ENCODE assay signal across 24 mouse cellular contexts in the genomic region with DNA sequence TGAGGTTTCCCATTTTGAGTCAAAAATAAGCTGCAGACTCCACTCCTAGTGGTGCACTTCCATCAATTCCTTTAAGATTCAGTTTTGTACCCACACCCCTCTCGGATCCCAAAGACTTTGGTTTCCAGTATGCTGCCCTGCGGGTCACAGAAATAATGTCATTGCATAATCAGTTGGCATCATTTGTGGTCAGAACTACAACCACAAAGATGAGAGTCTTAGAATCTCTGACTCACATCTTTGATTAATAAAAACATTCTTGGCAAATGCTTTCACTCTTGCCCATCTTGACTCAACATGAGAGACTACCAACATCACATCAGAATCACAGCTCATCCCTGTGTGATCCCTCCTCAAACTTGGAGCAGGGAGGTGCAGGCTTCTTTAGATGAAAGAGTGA.
"Had no signal": no experiment of that assay in that cellular context is flagged by ENCODE, and none has a peak within 500 bp of the region (broad histone marks: within the 10 kb centered on the region; RNA-seq: fewer than 3 reads in every experiment).

No protein-coding gene starts in this region.

- H3K4me3 ChIP-seq: gastrocnemius, adult 2 months; heart, embryonic 10.5 days; heart, embryonic 12.5 days; hindbrain, embryonic 10.5 days; hindbrain, embryonic 12.5 days; kidney, embryonic 15.5 days; limb, embryonic 13.5 days; limb, embryonic 15.5 days; liver, embryonic 12.5 days had no signal

- ATAC-seq: hindbrain, embryonic 16.5 days; intestine, embryonic 16.5 days; liver, embryonic 12.5 days had no signal

- H3K36me3 ChIP-seq: heart, embryonic 10.5 days; heart, embryonic 12.5 days; hindbrain, embryonic 10.5 days; hindbrain, embryonic 12.5 days; kidney, embryonic 15.5 days; limb, embryonic 13.5 days; limb, embryonic 15.5 days; liver, embryonic 12.5 days had no signal

- H3K27me3 ChIP-seq: heart, embryonic 12.5 days; hindbrain, embryonic 12.5 days; kidney, embryonic 15.5 days; limb, embryonic 13.5 days; limb, embryonic 15.5 days; liver, embryonic 12.5 days had no signal

- DNase-seq: gastrocnemius, adult 2 months; gastrocnemius, postnatal 10 days; gastrocnemius, postnatal 25 days; heart, adult 18-20 months; heart, postnatal 10 days; heart, postnatal 4 days; kidney, adult 11 months; kidney, adult 2 months; kidney, adult 9 months; kidney, postnatal 14 days; kidney, postnatal 36 days; layer of hippocampus, adult 9-11 months; layer of hippocampus, postnatal 36 days; left cerebral cortex, postnatal 4 days had no signal
